In the genomic region with DNA sequence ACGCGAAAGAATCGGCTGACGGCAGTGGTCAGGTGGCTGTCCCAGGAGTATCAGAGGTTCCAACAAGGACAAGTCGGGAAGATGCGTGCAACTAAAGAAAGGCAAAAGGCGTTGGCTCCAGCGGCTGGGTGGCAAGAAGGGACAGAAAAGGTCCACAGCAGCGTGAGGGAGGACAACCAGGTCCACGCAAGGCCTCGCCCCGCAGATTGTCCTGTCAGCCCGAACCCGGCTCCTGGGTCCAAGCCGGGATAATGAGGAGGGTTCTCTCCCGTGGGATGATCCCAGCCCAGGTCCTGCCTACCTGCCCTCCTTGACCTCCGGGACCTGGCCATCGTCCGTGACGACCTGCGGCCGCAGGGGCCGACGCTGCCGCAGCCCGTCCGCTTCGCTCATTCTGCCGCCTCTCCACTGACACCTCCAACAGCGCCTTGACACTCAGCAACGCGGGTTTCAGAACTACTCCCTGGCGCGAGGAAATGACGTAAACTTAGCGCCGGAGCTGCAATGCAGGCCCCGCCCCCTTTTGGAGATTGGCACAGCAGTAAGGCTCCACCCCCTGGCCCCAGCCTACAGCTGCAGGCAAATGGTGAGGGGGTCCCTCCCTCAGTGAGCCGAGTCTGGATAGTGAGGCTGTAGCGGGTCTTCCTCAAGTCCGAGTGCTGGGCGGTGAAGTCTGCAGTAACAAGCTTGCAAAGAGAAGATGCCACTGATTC, we compare ENCODE assay signal across 8 mouse cellular contexts. TPM values are rescaled to one million over a fixed set of nuclear protein-coding genes. Genes with fewer than 3 reads are reported as not detected.
DNase-seq lines count a peak whose midpoint lies in the region; ATAC-seq and TF ChIP-seq lines count a peak whose summit lies in the region.

Apmap (minus strand) TSS at position 481 of the 713 bp plus-strand sequence.

- no peaks in the 10 kb centered on the region for H3K27me3 ChIP-seq in hindbrain, embryonic 10.5 days (ENCODE audit: insufficient read depth, poor library complexity, severe bottlenecking)
- no peaks in the 10 kb centered on the region for H3K27me3 ChIP-seq in lung, postnatal 0 days (replicated peaks; ENCODE audit: insufficient read depth, low read length)

- no peak for TF ChIP-seq EP300 in lung, postnatal 0 days (IDR thresholded peaks at IDR 0.05)

- TF ChIP-seq CTCF in lung, postnatal 0 days (IDR thresholded peaks at IDR 0.05), result peak; percentile 48; the same call in 1 of the 2 replicates

- H3K27ac ChIP-seq in hindbrain, embryonic 10.5 days, result peak within 1 kb of the TSS; percentile 81
- H3K27ac ChIP-seq in lung, postnatal 0 days (ENCODE audit: low read length), result peak within 1 kb of the TSS; percentile 55

- peak within 1 kb of the TSS; percentile 71 for H3K9ac ChIP-seq in lung, postnatal 0 days (replicated peaks; ENCODE audit: low read depth)

- peak; percentile 88 for ATAC-seq in frontal cortex, adult (ENCODE audit: low TSS enrichment)
- peak; percentile 97 for ATAC-seq in lung, postnatal 0 days

- peak within 1 kb of the TSS; percentile 77 for H3K4me3 ChIP-seq in hindbrain, embryonic 10.5 days
- H3K4me3 ChIP-seq in lung, postnatal 0 days (ENCODE audit: low read depth, low read length), result peak within 1 kb of the TSS; percentile 87

- peak; percentile 88 for DNase-seq in MEL-GATA-1-ER (ENCODE audit: extremely low read depth, low read depth)
- DNase-seq in cerebellum, adult 8-10 months, result peak; percentile 96
- peak; percentile 96 for DNase-seq in hindbrain, embryonic 10.5 days (ENCODE audit: low spot score)
- peak; percentile 97 for DNase-seq in layer of hippocampus, adult 9-11 months
- peak; percentile 99 for DNase-seq in lung, postnatal 0 days (ENCODE audit: low spot score)
- DNase-seq in ovary, postnatal 14 days (ENCODE audit: low spot score), result peak; percentile 96
- peak; percentile 99 for DNase-seq in thymus, postnatal 14 days

- no peaks in the 10 kb centered on the region for H3K36me3 ChIP-seq in hindbrain, embryonic 10.5 days
- no peaks in the 10 kb centered on the region for H3K36me3 ChIP-seq in lung, postnatal 0 days (ENCODE audit: insufficient read depth, low read length)

- under 1% methylated on average over 42 of the region's 42 CpGs for WGBS in hindbrain, embryonic 10.5 days
- WGBS in lung, postnatal 0 days, result under 1% methylated on average over 41 of the region's 42 CpGs

- H3K4me2 ChIP-seq in lung, postnatal 0 days (replicated peaks; ENCODE audit: low read depth, low read length), result peak within 1 kb of the TSS; percentile 93

- H3K9me3 ChIP-seq in hindbrain, embryonic 10.5 days, result no peaks in the 10 kb centered on the region
- no peaks in the 10 kb centered on the region for H3K9me3 ChIP-seq in lung, postnatal 0 days (ENCODE audit: low read length)

- peaks cover 12% of the 10 kb centered on the region for H3K4me1 ChIP-seq in hindbrain, embryonic 10.5 days (replicated peaks)
- no peaks in the 10 kb centered on the region for H3K4me1 ChIP-seq in lung, postnatal 0 days (ENCODE audit: insufficient read depth, low read depth, low read length)

RNA-seq across cellular contexts. Expression of gene Apmap, which starts in this region (rescaled TPM):
- 32.2 and 39.1 TPM in 2 replicates for polyA plus RNA-seq in hindbrain, embryonic 10.5 days (2016; fragmentation: Nextera tagmentation; extraction: Ambion mirVana)
- polyA plus RNA-seq in lung, postnatal 0 days (2015; fragmentation: Nextera tagmentation; extraction: Ambion mirVana), result 44.1 and 50.7 TPM in 2 replicates

Comparison
In these comparisons a context has a peak if more than half of its experiments do, and no peak if none do; other contexts are left out.
1. Peak in every context shown above with its lines: DNase-seq, ATAC-seq, H3K4me3 ChIP-seq and H3K27ac ChIP-seq.